Mouse (Mus musculus) cerebellum, adult 9-10 months (tissue): ENCODE results near the gene Lix1l.

Experiments
- DNase-seq: peaks from one replicate; pipeline ENCODE4 v3.0.0; 2022

The Lix1l gene

DNA sequence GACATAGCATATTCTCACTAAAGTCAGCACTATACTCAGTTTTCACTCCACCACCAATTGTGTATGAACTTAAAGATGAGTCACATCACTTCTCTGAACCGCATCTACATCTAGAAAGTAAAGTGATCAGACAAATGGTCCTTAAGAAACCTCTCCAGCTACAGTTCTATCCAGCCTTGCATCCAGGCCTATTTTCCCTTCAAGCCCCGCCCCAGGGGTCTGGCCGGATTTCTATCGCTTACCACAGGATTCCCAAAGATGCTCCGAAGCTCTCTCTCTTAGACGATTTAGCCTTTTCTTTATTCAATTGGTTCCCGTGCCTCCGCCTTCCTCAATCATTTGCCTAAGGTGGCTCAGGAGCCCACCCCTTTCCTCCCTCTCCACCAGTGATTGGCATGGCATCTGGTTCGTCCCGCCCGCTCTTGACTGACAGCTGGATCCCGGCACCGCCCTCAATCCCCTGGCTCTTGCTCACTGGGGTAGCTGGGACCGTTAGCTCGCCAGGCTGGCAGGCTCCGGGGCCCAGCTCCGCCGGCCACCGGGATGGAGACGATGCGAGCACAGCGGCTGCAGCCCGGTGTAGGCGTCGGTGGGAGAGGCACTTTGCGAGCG, at the start of gene Lix1l:
TSS of gene Lix1l (plus strand) at position 511 of the 612 bp plus-strand sequence.
- DNase-seq = peak; percentile 95

DNA sequence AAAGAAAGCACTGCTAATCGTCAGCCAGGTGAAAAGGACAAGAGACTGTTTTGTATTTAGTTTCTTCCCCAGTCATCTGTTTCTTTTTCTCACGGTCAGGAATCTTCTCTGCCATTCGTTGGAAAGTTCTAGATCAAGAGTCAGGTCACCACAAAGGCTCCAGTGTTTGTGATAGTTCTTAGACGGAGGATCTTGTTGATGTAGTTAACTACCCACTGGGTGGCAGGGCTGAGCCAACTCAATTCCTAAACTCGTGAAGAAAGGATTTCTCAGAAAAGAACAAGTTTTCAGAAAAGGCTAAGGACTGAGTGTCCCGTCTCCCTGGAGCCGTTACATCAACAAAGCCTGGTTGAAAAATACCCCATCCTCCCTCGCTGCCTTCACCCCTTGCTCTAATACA, 49.7 kb upstream of the Lix1l start:
- DNase-seq = no peak

DNA sequence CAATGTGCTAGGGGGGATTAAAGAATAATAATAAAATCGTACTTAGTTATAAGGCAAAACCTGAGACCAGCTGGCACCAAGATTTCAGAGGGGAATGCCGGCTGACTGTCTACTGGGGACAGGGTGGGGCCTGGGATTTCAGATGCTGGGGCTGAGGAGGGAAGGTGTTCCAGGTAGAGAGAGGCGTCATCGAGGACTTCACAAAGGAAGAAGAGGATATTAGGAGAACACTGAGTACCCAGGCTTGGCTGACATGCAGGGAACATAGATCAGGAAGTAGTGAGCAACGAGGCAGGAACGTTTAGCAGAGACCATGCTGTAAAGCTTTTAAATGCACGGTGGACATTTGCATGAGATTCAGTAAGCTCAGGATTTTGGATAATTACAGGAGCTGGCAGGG, 49.1 kb upstream of the Lix1l start:
- DNase-seq = no peak

DNA sequence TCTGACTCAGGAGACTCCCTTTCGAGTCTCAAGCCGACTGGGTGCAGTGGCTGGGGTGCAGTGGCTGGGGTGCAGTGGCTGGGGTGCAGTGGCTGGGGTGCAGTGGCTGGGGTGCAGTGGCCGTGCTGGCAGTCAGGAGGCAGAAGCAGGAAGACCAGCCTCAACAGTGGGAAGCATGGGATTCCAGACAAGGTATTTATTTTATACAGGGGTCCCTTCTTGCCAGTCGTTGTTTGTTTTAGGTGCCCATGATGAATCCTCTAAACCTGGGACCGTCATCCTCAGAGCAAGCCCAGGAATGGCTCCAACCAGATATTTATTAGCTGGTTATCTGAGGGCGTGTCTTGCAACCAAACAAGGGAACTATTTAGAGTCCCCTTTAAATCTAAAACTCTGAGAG, 47.3 kb upstream of the Lix1l start:
- no peak for DNase-seq

DNA sequence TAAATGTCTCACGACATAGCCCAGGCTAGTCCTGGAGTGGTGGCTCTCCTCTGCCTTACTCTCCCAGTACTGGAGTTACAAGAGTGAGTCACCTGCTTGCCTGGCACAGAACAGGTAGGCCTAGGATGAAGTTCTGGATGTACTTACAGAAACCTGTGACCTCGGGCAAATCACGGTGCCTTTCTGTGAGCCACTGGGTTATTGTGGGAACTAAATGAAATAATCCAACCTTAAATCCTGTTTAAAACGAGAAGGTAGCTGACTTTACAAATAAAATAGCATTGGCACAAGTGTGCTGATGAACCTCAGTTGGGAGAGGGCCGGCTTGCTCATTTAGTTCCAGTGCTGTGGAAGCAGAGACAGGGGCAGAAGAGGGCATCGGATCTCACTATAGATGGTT, 46.7 kb upstream of the Lix1l start:
- no peak for DNase-seq

DNA sequence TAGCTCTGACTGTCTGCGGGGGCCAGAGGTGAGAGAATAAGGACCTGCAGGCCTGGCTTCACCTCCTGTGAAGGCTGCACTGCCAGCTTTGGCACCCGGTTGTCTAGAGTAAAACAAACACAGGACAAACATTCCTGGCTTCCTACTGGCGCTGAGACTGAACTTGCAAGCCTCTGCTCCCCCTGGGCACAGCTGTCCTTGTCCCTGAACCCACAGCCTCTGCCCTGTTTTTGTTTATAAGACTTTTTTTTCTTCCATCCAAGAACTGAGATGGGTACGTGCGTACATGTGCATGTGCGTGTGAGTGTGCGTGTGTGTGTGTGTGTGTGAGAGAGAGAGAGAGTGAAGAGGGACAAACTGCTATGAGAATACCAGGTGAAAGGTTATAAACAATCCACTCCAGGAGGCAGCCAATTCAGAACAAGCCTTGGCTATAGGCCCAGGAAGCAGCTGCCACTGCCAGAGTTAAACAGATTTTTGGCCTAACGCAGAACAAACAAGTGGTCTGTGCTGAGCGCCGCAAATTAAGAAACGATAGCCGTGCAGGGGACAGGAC, 45.8 kb upstream of the Lix1l start:
- peak; percentile 47 for DNase-seq

DNA sequence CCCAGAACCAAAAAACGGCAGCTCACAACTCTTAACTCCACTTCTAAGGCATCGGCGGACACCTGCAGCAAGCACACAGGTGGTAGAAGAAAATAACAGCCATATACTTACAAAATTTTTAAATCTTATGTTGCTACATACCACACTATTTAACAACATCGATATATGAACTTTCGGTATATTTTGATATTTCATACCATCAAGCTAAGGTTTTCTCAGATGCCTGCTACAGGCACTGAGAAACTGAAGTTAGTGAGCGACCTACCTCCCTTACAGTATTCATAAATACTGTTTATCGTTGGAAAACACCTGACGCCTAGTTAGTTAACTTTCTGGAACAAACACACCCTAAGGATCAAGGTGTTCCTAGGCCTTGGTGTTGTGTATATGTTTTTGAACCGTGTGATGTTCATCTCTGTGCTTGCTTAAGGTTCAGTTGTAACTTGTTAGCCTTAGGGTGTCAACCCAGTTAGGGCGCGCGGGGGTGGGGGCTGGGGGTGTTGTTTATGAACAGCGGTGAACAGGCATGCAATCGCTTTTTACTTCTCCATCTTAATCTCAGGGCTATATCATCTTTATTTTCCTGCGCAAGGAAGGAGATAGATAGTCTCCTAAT, 44.8 kb upstream of the Lix1l start:
- DNase-seq = no peak

DNA sequence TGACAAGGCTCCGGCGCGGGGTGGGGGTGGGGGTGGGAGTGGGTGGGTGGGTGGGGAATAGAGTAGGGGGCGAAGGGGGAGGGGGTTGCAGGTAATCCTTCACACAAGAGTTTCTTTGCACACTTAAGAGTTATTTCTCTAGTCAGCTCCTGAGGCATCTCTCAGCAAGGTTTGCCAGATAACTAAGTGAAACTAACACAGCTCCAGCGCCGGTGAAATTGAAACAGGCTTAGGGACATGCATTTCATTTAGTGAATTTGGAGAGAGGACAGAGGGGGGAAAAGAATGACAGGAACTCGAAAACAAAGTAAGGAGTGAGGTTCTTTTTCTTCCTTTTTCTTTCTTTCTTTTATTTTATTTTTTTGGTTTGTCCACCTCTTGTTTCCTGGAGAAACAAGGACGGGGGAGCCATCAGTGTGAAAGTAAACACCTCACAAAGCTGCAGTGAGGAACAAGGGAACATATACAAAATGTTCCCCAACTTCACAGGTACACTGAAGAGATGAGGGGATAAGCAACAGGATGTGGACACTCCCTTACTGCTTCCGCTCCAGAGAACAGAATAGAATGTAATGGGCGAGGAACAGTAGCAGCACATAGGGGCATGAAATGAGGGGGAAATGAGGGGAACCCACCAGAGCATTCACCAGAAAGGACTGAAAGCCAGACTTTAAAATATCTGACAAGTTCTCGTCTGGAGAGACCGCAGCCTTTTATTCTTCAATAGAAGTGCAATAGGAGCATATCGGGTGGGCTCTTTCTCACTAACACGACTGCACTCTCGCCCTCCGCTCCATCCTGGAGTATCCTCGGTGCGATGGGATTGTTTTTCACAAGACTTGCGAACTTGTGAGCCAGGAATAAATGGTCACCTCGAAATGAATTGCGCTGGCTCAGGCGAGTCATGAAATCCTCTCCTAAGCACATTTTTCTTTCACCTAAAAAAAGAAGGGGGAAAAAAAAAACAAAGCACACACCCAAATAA, 44.0 kb upstream of the Lix1l start:
- no peak for DNase-seq

DNA sequence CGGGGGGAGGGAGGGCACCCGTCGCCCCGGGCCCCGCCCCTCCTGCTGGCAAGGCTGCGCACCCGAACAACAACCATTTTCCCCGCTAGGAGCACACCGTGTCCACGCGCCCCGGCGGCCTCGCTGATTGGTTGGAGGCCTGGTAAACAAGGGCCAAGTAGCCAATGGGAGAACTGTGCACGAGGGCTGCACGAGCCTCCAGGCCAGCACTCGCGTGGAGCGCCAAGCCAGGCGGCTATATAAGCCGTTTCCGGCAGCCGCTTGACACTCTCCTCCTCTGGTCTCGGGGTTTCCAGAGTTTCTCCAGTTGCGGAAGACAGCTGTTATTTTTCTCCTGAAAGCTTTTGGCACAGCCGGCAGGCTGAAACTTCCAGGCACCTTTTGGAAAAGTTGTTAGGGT, 43.3 kb upstream of the Lix1l start, which contains the start of gene Txnip:
TSS of gene Txnip (plus strand) at position 264 of the 400 bp plus-strand sequence.
- DNase-seq = peak; percentile 91

DNA sequence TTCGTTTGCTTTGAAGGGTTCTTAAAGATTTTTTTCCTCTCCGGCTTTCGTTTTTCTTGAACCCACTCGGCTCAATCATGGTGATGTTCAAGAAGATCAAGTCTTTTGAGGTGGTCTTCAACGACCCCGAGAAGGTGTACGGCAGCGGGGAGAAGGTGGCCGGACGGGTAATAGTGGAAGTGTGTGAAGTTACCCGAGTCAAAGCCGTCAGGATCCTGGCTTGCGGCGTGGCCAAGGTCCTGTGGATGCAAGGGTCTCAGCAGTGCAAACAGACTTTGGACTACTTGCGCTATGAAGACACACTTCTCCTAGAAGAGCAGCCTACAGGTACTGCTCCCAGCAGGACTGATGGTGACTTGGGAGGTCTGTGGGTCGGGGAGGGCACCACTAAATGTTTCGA, 42.8 kb upstream of the Lix1l start:
- DNase-seq = no peak

DNA sequence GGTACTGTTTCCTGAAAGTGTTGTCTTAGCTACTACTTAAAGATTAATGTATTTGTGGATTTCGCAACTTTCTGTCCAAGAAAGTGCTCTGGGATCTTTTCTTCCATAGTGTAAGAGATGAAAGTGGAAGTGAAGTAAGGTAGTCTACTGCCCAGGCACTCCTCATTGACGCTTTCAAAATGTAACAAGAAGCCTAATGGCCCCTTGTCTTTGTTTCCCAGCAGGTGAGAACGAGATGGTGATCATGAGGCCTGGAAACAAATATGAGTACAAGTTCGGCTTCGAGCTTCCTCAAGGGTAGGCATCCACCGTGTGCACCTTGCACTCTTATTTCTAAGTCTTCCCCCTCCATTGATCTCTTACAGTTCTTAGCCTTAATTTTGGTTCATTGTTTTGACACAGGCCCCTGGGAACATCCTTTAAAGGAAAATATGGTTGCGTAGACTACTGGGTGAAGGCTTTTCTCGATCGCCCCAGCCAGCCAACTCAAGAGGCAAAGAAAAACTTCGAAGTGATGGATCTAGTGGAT, 42.2 kb upstream of the Lix1l start:
- DNase-seq = no peak

DNA sequence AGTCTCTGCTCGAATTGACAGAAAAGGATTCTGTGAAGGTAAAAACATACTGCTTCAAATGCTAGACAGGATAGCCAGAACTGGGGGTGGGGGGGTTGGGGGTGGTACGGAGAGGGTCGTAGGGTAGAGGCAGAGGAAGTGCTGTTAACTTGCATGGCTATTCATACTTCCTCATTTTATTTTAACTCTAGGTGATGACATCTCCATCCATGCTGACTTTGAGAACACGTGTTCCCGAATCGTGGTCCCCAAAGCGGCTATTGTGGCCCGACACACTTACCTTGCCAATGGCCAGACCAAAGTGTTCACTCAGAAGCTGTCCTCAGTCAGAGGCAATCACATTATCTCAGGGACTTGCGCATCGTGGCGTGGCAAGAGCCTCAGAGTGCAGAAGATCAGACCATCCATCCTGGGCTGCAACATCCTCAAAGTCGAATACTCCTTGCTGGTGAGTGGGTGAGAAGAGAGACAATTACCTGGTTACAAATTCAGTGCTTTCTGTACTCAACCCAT, 41.5 kb upstream of the Lix1l start:
- no peak for DNase-seq

DNA sequence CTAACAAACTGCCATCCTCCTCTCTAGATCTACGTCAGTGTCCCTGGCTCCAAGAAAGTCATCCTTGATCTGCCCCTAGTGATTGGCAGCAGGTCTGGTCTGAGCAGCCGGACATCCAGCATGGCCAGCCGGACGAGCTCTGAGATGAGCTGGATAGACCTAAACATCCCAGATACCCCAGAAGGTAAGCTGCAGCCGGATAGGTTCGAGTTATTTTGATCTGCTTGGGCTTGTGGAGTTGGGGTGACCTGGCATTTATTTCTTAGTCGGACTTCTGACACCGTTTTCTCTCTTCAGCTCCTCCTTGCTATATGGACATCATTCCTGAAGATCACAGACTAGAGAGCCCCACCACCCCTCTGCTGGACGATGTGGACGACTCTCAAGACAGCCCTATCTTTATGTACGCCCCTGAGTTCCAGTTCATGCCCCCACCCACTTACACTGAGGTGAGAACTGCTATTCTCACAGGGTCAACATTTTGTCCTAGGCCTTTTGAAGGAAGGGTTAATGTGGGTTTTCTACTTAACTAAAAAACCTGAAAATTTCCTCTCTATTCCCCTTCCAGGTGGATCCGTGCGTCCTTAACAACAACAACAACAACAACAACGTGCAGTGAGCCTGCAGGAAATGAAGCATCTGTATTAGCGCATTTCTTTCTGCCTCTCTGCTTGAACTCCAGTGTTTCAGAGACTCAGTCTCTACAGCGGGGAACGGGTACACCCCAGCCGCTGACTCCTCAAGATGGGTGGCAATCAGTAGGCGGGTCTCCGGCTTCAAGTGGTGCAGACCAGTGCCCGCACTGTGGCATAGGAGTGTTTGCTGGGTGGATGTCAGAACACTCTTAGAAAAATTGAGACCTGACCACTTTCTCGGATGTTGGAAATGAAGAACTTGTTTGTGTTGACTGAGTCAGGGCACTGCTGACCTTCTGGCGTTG, 40.8 kb upstream of the Lix1l start:
- no peak for DNase-seq

DNA sequence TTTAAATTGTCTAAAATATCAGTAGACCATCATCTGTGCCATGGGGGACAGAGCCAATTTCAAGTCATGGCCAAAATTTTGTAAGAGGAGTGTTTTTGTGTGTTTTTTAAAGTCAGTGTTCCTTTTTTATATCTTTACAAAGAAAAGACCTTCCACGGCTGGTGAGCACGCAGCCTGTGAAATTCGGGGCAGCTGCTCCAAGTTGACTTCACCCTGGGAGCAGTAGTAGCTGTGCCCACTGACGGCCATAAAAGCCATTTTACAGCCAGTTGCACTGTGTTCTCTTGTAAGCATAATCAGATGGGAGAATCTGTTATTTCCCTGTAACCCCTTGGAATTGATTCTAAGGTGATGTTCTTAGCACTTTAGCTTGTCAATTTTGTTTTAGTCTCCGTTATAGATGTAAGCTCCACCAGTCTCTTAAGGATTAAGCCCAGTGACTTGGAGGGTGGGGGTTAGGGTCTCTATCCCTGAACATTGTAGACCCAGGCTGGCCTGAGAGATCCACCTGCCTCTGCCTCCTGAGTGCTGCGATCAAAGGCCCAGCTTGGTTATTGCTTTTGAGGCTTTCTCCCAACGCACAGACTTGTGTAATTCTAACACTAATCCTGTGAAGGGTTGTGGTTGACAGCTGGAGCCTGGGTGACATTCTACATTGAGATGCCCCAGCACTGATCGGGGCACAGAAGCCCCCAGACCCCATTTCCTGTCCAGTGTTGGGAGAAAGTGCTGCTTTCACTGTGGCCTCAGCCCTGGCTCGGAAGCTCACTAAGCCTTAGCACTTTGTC, 39.9 kb upstream of the Lix1l start:
- no peak for DNase-seq

DNA sequence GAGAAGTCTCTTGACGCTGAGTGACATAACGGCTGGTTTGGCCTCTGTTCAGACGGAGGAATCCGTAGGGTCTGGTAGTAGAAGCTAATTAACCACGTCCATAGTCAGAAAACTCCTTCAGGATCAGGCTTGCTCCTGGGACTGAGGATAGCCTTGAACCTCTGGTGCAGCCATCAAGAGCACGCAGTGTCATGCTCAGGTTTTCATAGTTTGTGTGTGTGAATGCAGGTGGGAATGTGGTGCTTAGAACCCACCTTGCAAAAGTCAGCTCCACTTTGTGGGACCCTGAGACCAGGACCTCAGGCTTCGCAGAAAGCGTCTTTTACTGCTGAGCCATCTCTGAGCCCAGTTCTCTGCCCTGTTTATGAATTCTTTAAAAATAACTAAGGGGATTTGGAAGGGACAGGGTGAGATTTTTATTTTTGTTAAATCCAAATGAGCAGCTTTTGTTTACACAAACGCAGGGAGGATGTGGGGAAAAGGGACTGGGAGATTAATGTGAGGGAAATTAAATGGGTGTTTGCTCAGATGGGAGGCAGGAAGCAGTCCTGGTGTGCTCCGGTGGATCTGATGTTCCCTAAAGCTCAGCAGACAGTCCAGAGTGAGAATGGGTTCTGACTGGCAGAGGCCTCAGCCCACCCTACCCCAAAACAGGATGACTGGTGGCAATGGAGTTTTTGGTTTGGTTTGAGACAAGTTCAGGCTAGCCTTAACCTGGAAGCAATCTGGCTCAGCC, 38.8 kb upstream of the Lix1l start:
- no peak for DNase-seq

DNA sequence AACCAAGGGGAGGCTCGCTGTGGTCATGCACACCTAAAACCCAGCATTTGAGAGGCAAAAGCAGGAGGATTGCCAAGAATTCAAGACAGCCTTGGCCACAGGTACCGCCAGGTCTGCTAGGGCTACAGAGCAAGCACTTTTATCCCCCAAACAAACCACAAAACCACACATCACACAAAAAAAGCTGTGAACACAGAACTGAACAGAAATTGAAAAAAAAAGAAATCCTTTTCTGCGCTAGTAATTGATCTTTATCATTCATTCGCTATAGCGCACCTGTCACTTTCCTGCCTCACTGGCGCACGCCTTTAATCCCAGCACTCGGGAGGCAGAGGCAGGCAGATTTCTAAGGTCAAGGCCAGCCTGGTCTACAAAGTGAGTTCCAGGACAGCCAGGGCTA, 37.7 kb upstream of the Lix1l start:
- DNase-seq = no peak

DNA sequence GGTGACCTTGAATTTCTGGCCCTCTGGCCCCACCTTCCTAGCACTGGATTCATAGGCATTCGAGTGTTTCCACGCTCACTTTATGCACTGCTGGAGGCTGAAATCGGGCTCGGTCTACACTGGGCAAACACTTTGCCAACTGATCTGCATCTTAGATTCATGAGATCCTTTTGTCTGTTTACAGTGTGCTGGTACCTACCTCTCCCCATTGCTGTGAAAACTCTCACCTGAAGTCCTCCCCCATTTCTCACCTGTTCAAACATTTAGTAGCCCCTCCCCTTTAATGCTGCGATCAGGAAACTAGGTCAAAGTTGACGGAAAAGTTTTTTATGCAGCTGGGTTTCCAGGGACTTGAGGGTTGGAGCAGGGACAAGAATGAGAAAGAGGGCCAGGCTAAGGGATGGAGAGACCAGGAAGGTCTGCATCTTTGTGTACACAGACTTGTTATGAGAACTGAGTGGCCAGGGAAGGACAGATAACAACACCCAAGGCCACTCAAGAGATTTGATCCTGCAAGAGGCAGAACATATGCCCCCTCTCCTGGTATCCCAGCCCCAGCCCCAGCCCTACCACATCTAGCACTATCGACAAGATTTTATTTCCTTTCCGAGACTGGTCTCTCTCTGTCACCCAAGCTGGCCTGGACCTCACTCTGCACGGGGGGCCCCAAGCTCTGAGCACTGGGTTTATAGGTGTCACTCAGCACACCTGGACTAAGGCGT, 36.9 kb upstream of the Lix1l start:
- DNase-seq = no peak

DNA sequence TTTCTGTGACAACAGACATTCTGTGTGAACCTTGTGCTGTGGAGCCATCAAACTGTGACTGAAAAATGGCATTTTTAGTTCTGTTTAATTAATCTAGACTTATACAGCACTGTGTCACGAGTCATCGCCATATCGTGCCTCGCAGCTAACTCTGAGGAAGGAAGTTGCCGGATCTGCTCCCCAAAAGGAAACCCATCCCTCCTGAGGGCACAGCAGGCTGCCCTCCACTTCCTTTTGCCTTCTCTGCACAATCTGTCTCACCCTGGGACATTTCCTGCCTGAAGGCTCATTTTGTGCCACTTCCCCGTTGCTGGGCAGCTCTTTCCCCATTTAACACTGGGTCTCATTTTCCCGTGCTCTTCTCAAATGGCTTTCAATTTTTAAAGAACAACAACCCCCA, 36.3 kb upstream of the Lix1l start:
- no peak for DNase-seq

DNA sequence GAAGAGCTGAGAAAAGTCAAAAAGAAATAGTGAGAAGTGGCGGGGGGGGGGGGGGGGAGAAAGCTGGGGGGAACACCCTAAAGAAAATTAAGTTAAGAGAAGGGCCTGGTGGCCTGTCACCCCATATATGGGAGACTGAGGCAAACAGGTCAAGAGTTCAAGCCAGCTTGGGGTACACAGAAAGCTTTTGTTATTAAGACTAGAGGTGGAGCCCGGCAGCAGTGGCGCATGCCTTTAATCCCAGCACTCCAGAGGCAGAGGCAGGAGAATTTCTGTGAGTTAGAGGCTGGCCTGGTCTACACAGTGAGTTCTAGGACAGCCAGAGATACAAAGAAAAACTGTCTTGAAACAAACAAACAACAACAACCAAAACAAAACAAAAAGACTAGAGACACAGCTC, 35.8 kb upstream of the Lix1l start:
- DNase-seq = no peak
